Mouse (Mus musculus) limb, embryonic 15.5 days (tissue): ENCODE measurements around the gene Fam129a. TPM values are rescaled to one million over a fixed set of nuclear protein-coding genes. Genes with fewer than 3 reads are reported as not detected.

ENCODE experiments used
- ATAC-seq: fragments of 200-750 bp; cut with Nextera tagmentation; 2 replicates; pipeline ENCODE4 v1.8.0; 2017; ENCODE audit warnings: low read depth, moderate TSS enrichment; ENCODE audit not compliant: insufficient number of reproducible peaks, low FRiP score, low TSS enrichment
- H3K27ac ChIP-seq: fragments of 300-500 bp; sonication (generic); 2 replicates; pipeline ENCODE4 v1.5.1; 2015; ENCODE audit warnings: moderate library complexity, mild to moderate bottlenecking, inconsistent platforms
- H3K27me3 ChIP-seq: fragments of 300-500 bp; sonication (generic); 2 replicates; pipeline ENCODE4 v1.6.1; 2015; ENCODE audit warnings: inconsistent platforms
- H3K36me3 ChIP-seq: fragments of 300-500 bp; sonication (generic); 2 replicates; pipeline ENCODE4 v1.6.1; 2015; ENCODE audit warnings: inconsistent platforms
- H3K4me1 ChIP-seq: fragments of 300-500 bp; sonication (generic); 2 replicates; pipeline ENCODE4 v1.6.1; 2015; ENCODE audit warnings: inconsistent platforms
- H3K4me2 ChIP-seq: fragments of 300-500 bp; sonication (generic); 2 replicates; pipeline ENCODE4 v1.6.1; 2015; ENCODE audit warnings: mild to moderate bottlenecking, inconsistent platforms
- H3K4me3 ChIP-seq: fragments of 300-500 bp; sonication (generic); 2 replicates; pipeline ENCODE4 v1.5.1; 2015; ENCODE audit warnings: mild to moderate bottlenecking, inconsistent platforms
- H3K9ac ChIP-seq: fragments of 300-500 bp; sonication (generic); 2 replicates; pipeline ENCODE4 v1.6.1; 2015; ENCODE audit warnings: inconsistent platforms
- H3K9me3 ChIP-seq: fragments of 300-500 bp; sonication (generic); 2 replicates; pipeline ENCODE4 v1.6.1; 2016; ENCODE audit warnings: inconsistent platforms
- WGBS: fragments of 180-500 bp; shearing (Covaris S2); methylation state at CpG from one replicate; pipeline ENCODE4 v1.1.7; 2015; 5-methylcytosine and 5-hydroxymethylcytosine counted together
- polyA plus RNA-seq: library from polyadenylated mRNA; unstranded; fragments of >200 nt; fragmentation: Nextera tagmentation; extraction: Ambion mirVana; gene quantifications from 2 replicates; pipeline ENCODE4 v1.2.1, GENCODE M21; 2015

Gene Fam129a
- polyA plus RNA-seq, 1 experiment from 2014 or later, result 24.2 TPM

GRCm38 (mm10) chr1:151766166-151766565, 195.2 kb downstream of the Fam129a start:
- Histone ChIP-seq H3K27me3 (no peaks in the 10 kb centered on the region), H3K9ac (no peak overlapping the region), H3K4me2 (no peak overlapping the region), H3K4me1 (no peaks in the 10 kb centered on the region), H3K36me3 (peaks cover 17% of the 10 kb centered on the region), H3K27ac (no peak overlapping the region), H3K4me3 (no peak overlapping the region), H3K9me3 (no peaks in the 10 kb centered on the region)
- no peak for ATAC-seq
- 61% methylated on average over 2 of the region's 2 CpGs for WGBS

- ATAC-seq, result no peak
- no peak overlapping the region for H3K4me3 ChIP-seq
- H3K4me2 ChIP-seq, result no peak overlapping the region
- H3K9ac ChIP-seq, result no peak overlapping the region
- H3K36me3 ChIP-seq, result peaks cover 20% of the 10 kb centered on the region
- 73% methylated on average over 3 of the region's 3 CpGs for WGBS
- no peaks in the 10 kb centered on the region for H3K9me3 ChIP-seq
- no peaks in the 10 kb centered on the region for H3K27me3 ChIP-seq
- H3K27ac ChIP-seq, result no peak overlapping the region
- H3K4me1 ChIP-seq, result no peaks in the 10 kb centered on the region
These were observed 196.1 kb downstream of the Fam129a start for GRCm38 (mm10) chr1:151766976-151767654.

GRCm38 (mm10) chr1:151769200-151769913, 198.4 kb downstream of the Fam129a start:
- WGBS, result 77% methylated on average over 3 of the region's 3 CpGs
- Histone ChIP-seq H3K27ac (no peak overlapping the region), H3K27me3 (no peaks in the 10 kb centered on the region), H3K9ac (no peak overlapping the region), H3K4me3 (no peak overlapping the region), H3K4me1 (no peaks in the 10 kb centered on the region), H3K9me3 (no peaks in the 10 kb centered on the region), H3K4me2 (no peak overlapping the region), H3K36me3 (peaks cover 28% of the 10 kb centered on the region)
- no peak for ATAC-seq

Other genes starting within 250 kb of the Fam129a start
- gene Ivns1abp, start 226.7 kb upstream of the Fam129a start, polyA plus RNA-seq, result 225 and 245 TPM in 2 replicates
- 21.6 and 25.1 TPM in 2 replicates for gene Swt1, start 142.7 kb upstream of the Fam129a start, polyA plus RNA-seq
- 37.9 and 40.2 TPM in 2 replicates for gene Trmt1l, start 142.6 kb upstream of the Fam129a start, polyA plus RNA-seq
- 86.6 and 92.0 TPM in 2 replicates for gene Rnf2, start 70.2 kb upstream of the Fam129a start, polyA plus RNA-seq
- 16.9 and 19.1 TPM in 2 replicates for gene Edem3, start 184.2 kb downstream of the Fam129a start, polyA plus RNA-seq